Mouse (Mus musculus) heart, postnatal 0 days (tissue): ENCODE data around the gene 4930451I11Rik. TPM values are rescaled to one million over a fixed set of nuclear protein-coding genes. Genes with fewer than 3 reads are reported as not detected.

Source experiments
- ATAC-seq: fragments of 200-750 bp; cut with Nextera tagmentation; 2 replicates; pipeline ENCODE4 v1.8.0; 2017; ENCODE audit warnings: low read depth, moderate number of reproducible peaks, moderate library complexity; ENCODE audit not compliant: insufficient read depth
- DNase-seq: peaks from one replicate; pipeline ENCODE4 v3.0.0-alpha.2; 2016; ENCODE audit warnings: low spot score
- H3K27ac ChIP-seq: fragments of 300-500 bp; sonication (generic); 2 replicates; pipeline ENCODE4 v1.5.1; 2014; ENCODE audit warnings: low read depth, mild to moderate bottlenecking
- H3K27me3 ChIP-seq: fragments of 300-500 bp; sonication (generic); 2 replicates; pipeline ENCODE4 v1.6.1; 2014; ENCODE audit warnings: low read length, mixed read lengths; ENCODE audit not compliant: control insufficient read depth, insufficient read depth
- H3K36me3 ChIP-seq: fragments of 300-500 bp; sonication (generic); replicated peaks from 2 replicates; pipeline ENCODE4 v1.6.1; 2014; ENCODE audit warnings: low read length, mixed read lengths; ENCODE audit not compliant: control insufficient read depth, insufficient read depth
- H3K4me1 ChIP-seq: fragments of 300-500 bp; sonication (generic); 2 replicates; pipeline ENCODE4 v1.6.1; 2014; ENCODE audit warnings: antibody characterized with exemption; ENCODE audit not compliant: control insufficient read depth, insufficient read depth
- H3K4me2 ChIP-seq: fragments of 300-500 bp; sonication (generic); 2 replicates; pipeline ENCODE4 v1.6.1; 2014; ENCODE audit warnings: low read depth, mild to moderate bottlenecking, low read length, moderate library complexity
- H3K4me3 ChIP-seq: fragments of 300-500 bp; sonication (generic); 2 replicates; pipeline ENCODE4 v1.5.1; 2014; ENCODE audit warnings: low read depth, low read length
- H3K9ac ChIP-seq: fragments of 300-500 bp; sonication (generic); replicated peaks from 2 replicates; pipeline ENCODE4 v1.6.1; 2014; ENCODE audit warnings: low read depth, low read length, mixed read lengths
- H3K9me3 ChIP-seq: fragments of 300-500 bp; sonication (generic); replicated peaks from 2 replicates; pipeline ENCODE4 v1.6.1; 2016; ENCODE audit warnings: low read length; ENCODE audit not compliant: control insufficient read depth
- CTCF ChIP-seq: IDR thresholded peaks from 2 replicates; pipeline ENCODE4 v1.5.1; 2016; ENCODE audit warnings: antibody characterized with exemption, control low read depth, low read depth
- EP300 ChIP-seq: IDR thresholded peaks from 2 replicates; pipeline ENCODE4 v1.6.1; 2016; ENCODE audit warnings: antibody characterized with exemption, low read depth
- WGBS: fragments of 180-500 bp; shearing (Covaris S2); extraction: QIAGEN DNeasy Blood & Tissue Kit; methylation state at CpG from one replicate; pipeline ENCODE4 v1.1.7; 2014; 5-methylcytosine and 5-hydroxymethylcytosine counted together
- polyA plus RNA-seq: library from polyadenylated mRNA; unstranded; fragments of >200 nt; fragmentation: Nextera tagmentation; extraction: Ambion mirVana; gene quantifications from 2 replicates; pipeline ENCODE4 v1.2.1, GENCODE M21; 2015
- total RNA-seq: library from RNA; depleted of rRNA; stranded (reverse); fragments of >200 nt; gene quantifications from 2 replicates; pipeline ENCODE4 v1.2.3, GENCODE M21; 2014; ENCODE audit warnings: low replicate concordance; rRNA removed

The 4930451I11Rik gene
- total RNA-seq: not detected in 2 replicates
- not detected in 2 replicates for polyA plus RNA-seq

DNA sequence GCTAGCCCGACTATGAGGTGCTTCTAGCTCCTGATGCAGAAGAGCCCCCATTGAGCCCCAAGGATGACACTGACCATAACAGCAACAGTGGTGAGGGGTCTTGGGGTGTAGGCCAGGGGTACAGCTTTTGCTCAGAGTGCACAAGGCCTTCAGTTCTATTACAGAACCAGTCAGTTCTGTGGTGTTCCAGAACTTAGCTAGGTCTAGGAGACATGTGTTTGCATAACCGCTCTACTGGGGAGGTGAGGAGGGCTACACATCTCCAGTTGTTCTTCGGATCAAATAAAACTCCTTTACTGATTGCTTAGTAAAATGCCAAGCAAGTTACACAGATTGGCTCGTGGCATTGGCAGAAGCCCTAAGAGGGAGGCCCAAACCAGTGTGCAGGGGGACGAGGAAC, at the start of gene 4930451I11Rik:
Gene 4930451I11Rik, minus strand, starts transcription at position 101 of the 400 bp plus-strand sequence.
- Histone ChIP-seq H3K9me3 (no peaks in the 10 kb centered on the region), H3K27ac (no peak within 1 kb of the TSS), H3K36me3 (no peaks in the 10 kb centered on the region), H3K4me2 (peak within 1 kb of the TSS; percentile 53), H3K27me3 (peaks cover 12% of the 10 kb centered on the region; the same call in 1 of the 2 replicates), H3K4me1 (peaks cover 5% of the 10 kb centered on the region; the same call in 1 of the 2 replicates), H3K9ac (no peak within 1 kb of the TSS), H3K4me3 (0 out of 2 replicates have a peak within 1 kb of the TSS, but pooled peaks have one; percentile 21)
- no peak for ATAC-seq
- 46% methylated on average over 5 of the region's 5 CpGs for WGBS
- DNase-seq: no peak
- TF ChIP-seq EP300 (no peak), CTCF (no peak)

DNA sequence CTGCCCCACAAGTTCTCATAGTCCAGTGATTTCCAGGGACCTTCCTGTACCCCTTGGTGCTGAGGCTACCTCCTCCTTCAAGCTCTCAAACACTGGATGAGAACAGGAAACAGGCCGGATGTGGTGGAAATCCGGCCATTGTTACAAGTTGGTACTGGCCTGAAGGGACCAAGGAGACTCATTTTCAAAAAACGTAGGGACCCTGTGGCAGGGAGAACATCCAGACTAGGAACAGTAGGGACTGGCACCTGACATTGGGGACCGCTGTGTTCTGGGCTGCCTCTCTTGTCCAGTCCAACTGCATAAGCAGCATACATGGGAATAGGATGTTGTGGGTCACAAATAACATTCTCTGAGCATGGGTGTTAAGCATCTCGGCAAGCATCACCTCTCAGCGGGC, 49.6 kb upstream of the 4930451I11Rik start:
- 61% methylated on average over 6 of the region's 6 CpGs for WGBS
- DNase-seq: peak; percentile 43
- no peak for TF ChIP-seq CTCF
- TF ChIP-seq EP300: peak; percentile 82; the same call in 1 of the 2 replicates
- Histone ChIP-seq H3K36me3 (peaks cover 45% of the 10 kb centered on the region), H3K4me3 (peak overlapping the region; percentile 93; the same call in 1 of the 2 replicates), H3K4me2 (peak overlapping the region; percentile 97), H3K4me1 (peaks cover 24% of the 10 kb centered on the region; the same call in 1 of the 2 replicates), H3K27me3 (no peaks in the 10 kb centered on the region), H3K9ac (no peak overlapping the region; the same call in 1 of the 2 replicates), H3K9me3 (no peaks in the 10 kb centered on the region), H3K27ac (peak overlapping the region; percentile 96)
- no peak for ATAC-seq

DNA sequence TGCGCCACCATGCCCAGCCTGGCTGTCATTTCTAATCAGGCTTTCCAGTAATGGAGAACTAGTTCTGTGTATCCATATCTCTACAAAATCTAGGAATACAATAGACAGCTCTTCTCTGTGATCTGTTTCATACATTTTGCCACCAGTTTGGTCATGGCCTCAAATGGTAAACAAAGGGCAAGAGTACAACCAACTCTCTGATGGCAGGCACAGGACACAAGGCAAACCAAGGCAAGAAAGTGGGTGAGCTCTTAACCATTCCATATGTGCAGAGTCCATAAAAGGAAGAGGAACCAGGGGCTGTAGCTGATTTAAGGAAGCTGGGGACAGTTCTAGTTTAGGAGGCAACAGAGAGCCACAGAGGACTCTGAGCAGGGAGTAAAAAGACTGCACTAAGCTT, 45.8 kb upstream of the 4930451I11Rik start:
- TF ChIP-seq CTCF: no peak
- TF ChIP-seq EP300: no peak
- 94% methylated on average over 1 of the region's 1 CpGs for WGBS

DNA sequence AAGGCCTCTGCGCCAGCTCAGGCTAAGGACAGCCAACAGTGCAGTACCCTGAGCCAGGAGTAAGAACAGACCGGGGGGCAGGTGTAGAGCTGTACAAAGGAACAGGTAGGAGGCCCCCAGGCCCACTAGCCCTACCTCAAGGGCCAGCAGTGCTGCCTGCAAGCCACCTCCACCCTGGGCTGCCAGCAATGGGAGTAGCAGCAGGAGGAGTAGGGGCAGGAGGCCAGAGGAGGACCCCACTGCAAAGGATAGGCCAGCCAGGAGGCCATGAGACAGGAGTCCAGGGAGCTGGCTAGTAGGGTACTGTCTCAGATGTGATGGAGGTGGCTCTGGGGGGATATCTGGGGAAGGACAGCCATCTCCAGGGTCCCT, 39.1 kb upstream of the 4930451I11Rik start:
- H3K27ac ChIP-seq: no peak overlapping the region
- no peak for DNase-seq
- no peak for TF ChIP-seq EP300
- no peak for TF ChIP-seq CTCF
- no peak for ATAC-seq
- H3K4me2 ChIP-seq: no peak overlapping the region
- no peak overlapping the region for H3K4me3 ChIP-seq
- H3K27me3 ChIP-seq: no peaks in the 10 kb centered on the region
- 93% methylated on average over 2 of the region's 2 CpGs for WGBS
- H3K9me3 ChIP-seq: no peaks in the 10 kb centered on the region
- H3K4me1 ChIP-seq: no peaks in the 10 kb centered on the region
- H3K36me3 ChIP-seq: peaks cover 100% of the 10 kb centered on the region
- H3K9ac ChIP-seq: no peak overlapping the region

More for the DNA sequence above, 45.8 kb upstream of the 4930451I11Rik start:
- no peaks in the 10 kb centered on the region for H3K27me3 ChIP-seq
- H3K27ac ChIP-seq: no peak overlapping the region
- peaks cover 11% of the 10 kb centered on the region; the same call in 1 of the 2 replicates for H3K4me1 ChIP-seq
- H3K4me2 ChIP-seq: no peak overlapping the region
- H3K4me3 ChIP-seq: no peak overlapping the region
- DNase-seq (no peak), ATAC-seq (no peak)
- peaks cover 83% of the 10 kb centered on the region for H3K36me3 ChIP-seq
- H3K9ac ChIP-seq: no peak overlapping the region
- H3K9me3 ChIP-seq: no peaks in the 10 kb centered on the region

DNA sequence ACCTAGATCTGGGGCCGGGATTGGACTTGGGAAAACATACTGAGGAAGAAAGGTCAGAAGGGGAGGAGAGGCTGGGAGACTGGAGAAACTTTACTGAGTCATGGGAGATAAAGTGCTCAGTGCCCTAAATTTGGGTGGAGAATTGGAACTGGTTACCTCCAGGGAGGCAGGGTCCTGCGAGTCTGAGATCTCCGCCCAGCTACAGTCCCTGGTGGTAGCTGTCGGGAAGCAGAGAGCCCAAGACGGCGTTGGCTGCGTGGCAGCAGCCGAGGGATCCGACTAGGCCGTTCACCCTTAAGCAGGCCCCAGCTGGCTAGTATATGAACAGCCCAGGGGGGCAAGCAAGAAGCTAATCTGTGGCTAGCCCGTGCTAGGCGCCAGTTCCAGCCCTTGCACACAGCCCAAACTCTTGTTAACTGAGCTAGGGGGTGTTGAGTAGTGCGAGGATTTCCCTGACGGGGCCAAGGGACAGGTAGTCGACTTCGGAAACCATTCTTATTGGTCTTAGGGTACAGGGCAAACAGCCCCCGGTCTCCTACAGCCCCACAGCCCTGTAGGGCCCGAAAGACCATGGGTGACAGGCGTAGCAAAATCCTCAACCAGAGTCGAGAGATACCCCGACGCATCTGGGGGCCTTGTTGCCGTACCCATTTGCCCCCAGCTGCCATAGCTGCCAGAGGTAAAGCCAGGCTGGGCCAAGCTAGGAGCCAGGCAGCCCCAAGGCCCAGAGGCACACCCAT, 38.5 kb upstream of the 4930451I11Rik start:
- Histone ChIP-seq H3K9ac (no peak overlapping the region), H3K4me1 (no peaks in the 10 kb centered on the region), H3K9me3 (no peaks in the 10 kb centered on the region), H3K4me3 (no peak overlapping the region), H3K27ac (no peak overlapping the region), H3K27me3 (no peaks in the 10 kb centered on the region), H3K4me2 (no peak overlapping the region), H3K36me3 (peaks cover 99% of the 10 kb centered on the region)
- ATAC-seq (no peak), DNase-seq (no peak)
- TF ChIP-seq CTCF: no peak
- TF ChIP-seq EP300: no peak
- 87% methylated on average over 23 of the region's 23 CpGs for WGBS
